Comparison of ENCODE assay signal across 7 mouse cellular contexts in the genomic region with DNA sequence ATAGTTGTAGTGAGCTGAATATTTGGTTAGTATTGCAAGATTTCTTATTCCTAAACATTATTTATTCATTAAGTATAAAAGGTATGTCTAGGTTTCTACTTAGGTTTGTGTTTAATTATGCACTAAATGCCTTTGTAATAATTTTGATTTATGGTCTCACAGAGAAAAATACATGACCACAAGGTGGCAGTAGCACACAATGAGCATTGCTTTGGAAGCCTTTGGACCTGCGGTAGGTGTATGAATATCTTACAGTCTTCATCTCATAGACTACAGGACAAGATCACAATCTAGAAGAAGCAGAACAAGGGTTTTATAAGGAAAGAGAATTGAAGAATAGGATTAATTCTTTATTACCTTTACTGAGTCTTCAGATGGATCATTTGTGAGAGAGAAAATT.
DNase-seq lines count a peak whose midpoint lies in the region.

No protein-coding gene starts in this region.

- peak; percentile 32 for DNase-seq in layer of hippocampus, adult 11-12 months (ENCODE audit: low spot score)
- no peak for DNase-seq in layer of hippocampus, postnatal 36 days
- peak; percentile 34 for DNase-seq in Muller cell, postnatal 12 days (ENCODE audit: inconsistent ontology term)
- peak; percentile 3 to 50 for DNase-seq in cerebellum, postnatal 25 days
- peak; percentile 35 for DNase-seq in left cerebral cortex, postnatal 4 days
- DNase-seq in spleen, adult 12 weeks (ENCODE audit: low spot score), result no peak
- no peak for DNase-seq in urinary bladder, postnatal 14 days (ENCODE audit: low spot score)

- intact Hi-C loops in left cerebral cortex, postnatal 4 days (cut with DNase I), result loop anchor here (10.0 kb wide), 1 partner anchor 586 kb away; no protein-coding TSS in a partner anchor

Comparison
In these comparisons a context has a peak if more than half of its experiments do, and no peak if none do; other contexts are left out.
1. DNase-seq: peak in layer of hippocampus, adult 11-12 months (single experiment), Muller cell, postnatal 12 days (single experiment), cerebellum, postnatal 25 days (2 of 2) and left cerebral cortex, postnatal 4 days (single experiment); none in layer of hippocampus, postnatal 36 days (0 of 2), spleen, adult 12 weeks (single experiment) and urinary bladder, postnatal 14 days (single experiment).